Mouse (Mus musculus): ENCODE data around the gene Rtel1. TPM values are rescaled to one million over a fixed set of nuclear protein-coding genes. Genes with fewer than 3 reads are reported as not detected.
A peak's percentile ranks its signal among the peaks of the same experiment; 100 is the strongest.

The Rtel1 gene
- polyA plus RNA-seq, 1 experiment, result 45.8 TPM

- TF ChIP-seq MYOD1 (IDR thresholded peaks at IDR 0.05; ENCODE audit: control insufficient read depth, insufficient read length, low read depth), result no peak
- peak; percentile 72 for TF ChIP-seq USF1 (IDR thresholded peaks at IDR 0.05; ENCODE audit: low read depth)
- TF ChIP-seq FOSL1 (IDR thresholded peaks at IDR 0.05; ENCODE audit: insufficient read depth, low read length, poor library complexity, severe bottlenecking), result no peak
- peak; percentile 74 for TF ChIP-seq MAX (IDR thresholded peaks at IDR 0.05)
- Histone ChIP-seq H3ac (ENCODE audit: control insufficient read depth, insufficient read length, low read depth) (peak within 1 kb of the TSS; percentile 95), H3K79me3 (ENCODE audit: low read depth) (peaks cover 67% of the 10 kb centered on the region), H3K79me2 (ENCODE audit: control insufficient read depth, insufficient read depth) (peaks cover 89% of the 10 kb centered on the region), H3K4me3 (ENCODE audit: insufficient read depth, poor library complexity, severe bottlenecking) (peak within 1 kb of the TSS; percentile 78), H3K36me3 (ENCODE audit: control insufficient read depth, insufficient read depth) (peaks cover 56% of the 10 kb centered on the region), H3K27me3 (ENCODE audit: control insufficient read depth, insufficient read depth, insufficient read length) (no peaks in the 10 kb centered on the region)
Measured at GRCm38 (mm10) chr2:181364860-181365596, 45.5 kb downstream of the Rtel1 start, which contains the start of the genes Zgpat and Arfrp1. Gene Zgpat (plus strand): TSS chr2:181364928. Gene Arfrp1 (minus strand): TSS chr2:181365404.

GRCm38 (mm10) chr2:181365655-181366075 lies 46.1 kb downstream of the Rtel1 start:
- Histone ChIP-seq H3ac (ENCODE audit: control insufficient read depth, insufficient read length, low read depth) (peak overlapping the region; percentile 95), H3K79me3 (ENCODE audit: low read depth) (peaks cover 73% of the 10 kb centered on the region), H3K36me3 (ENCODE audit: control insufficient read depth, insufficient read depth) (peaks cover 56% of the 10 kb centered on the region), H3K79me2 (ENCODE audit: control insufficient read depth, insufficient read depth) (peaks cover 95% of the 10 kb centered on the region), H3K4me3 (ENCODE audit: insufficient read depth, poor library complexity, severe bottlenecking) (peak overlapping the region; percentile 78), H3K27me3 (ENCODE audit: control insufficient read depth, insufficient read depth, insufficient read length) (no peaks in the 10 kb centered on the region)
- TF ChIP-seq MAX (IDR thresholded peaks at IDR 0.05) (no peak), CTCF (IDR thresholded peaks at IDR 0.05; ENCODE audit: control insufficient read depth, insufficient read depth, insufficient read length) (no peak), FOSL1 (IDR thresholded peaks at IDR 0.05; ENCODE audit: insufficient read depth, low read length, poor library complexity, severe bottlenecking) (no peak), MYOD1 (IDR thresholded peaks at IDR 0.05; ENCODE audit: control insufficient read depth, insufficient read length, low read depth) (no peak), CEBPB (IDR thresholded peaks at IDR 0.05; ENCODE audit: low read depth) (no peak), USF1 (IDR thresholded peaks at IDR 0.05; ENCODE audit: low read depth) (no peak), MYOG (IDR thresholded peaks at IDR 0.05; ENCODE audit: control insufficient read depth, extremely low read depth, insufficient read length) (no peak)

GRCm38 (mm10) chr2:181370001-181370400 lies 50.5 kb downstream of the Rtel1 start:
- H3K4me3 ChIP-seq (ENCODE audit: insufficient read depth, poor library complexity, severe bottlenecking), result no peak overlapping the region
- peaks cover 99% of the 10 kb centered on the region for H3K79me2 ChIP-seq (ENCODE audit: control insufficient read depth, insufficient read depth)
- TF ChIP-seq USF1 (IDR thresholded peaks at IDR 0.05; ENCODE audit: low read depth) (no peak), MAX (IDR thresholded peaks at IDR 0.05) (no peak), MYOG (IDR thresholded peaks at IDR 0.05; ENCODE audit: control insufficient read depth, extremely low read depth, insufficient read length) (no peak), FOSL1 (IDR thresholded peaks at IDR 0.05; ENCODE audit: insufficient read depth, low read length, poor library complexity, severe bottlenecking) (no peak), CEBPB (IDR thresholded peaks at IDR 0.05; ENCODE audit: low read depth) (no peak), CTCF (IDR thresholded peaks at IDR 0.05; ENCODE audit: control insufficient read depth, insufficient read depth, insufficient read length) (no peak)
- H3K79me3 ChIP-seq (ENCODE audit: low read depth), result peaks cover 84% of the 10 kb centered on the region
- H3K27me3 ChIP-seq (ENCODE audit: control insufficient read depth, insufficient read depth, insufficient read length), result no peaks in the 10 kb centered on the region
- no peak overlapping the region for H3ac ChIP-seq (ENCODE audit: control insufficient read depth, insufficient read length, low read depth)
- peaks cover 27% of the 10 kb centered on the region for H3K36me3 ChIP-seq (ENCODE audit: control insufficient read depth, insufficient read depth)

GRCm38 (mm10) chr2:181375787-181376186 lies 56.2 kb downstream of the Rtel1 start:
- Histone ChIP-seq H3K4me3 (ENCODE audit: insufficient read depth, poor library complexity, severe bottlenecking) (no peak overlapping the region), H3ac (ENCODE audit: control insufficient read depth, insufficient read length, low read depth) (no peak overlapping the region), H3K79me3 (ENCODE audit: low read depth) (peaks cover 52% of the 10 kb centered on the region), H3K27me3 (ENCODE audit: control insufficient read depth, insufficient read depth, insufficient read length) (no peaks in the 10 kb centered on the region), H3K36me3 (ENCODE audit: control insufficient read depth, insufficient read depth) (peaks cover 21% of the 10 kb centered on the region), H3K79me2 (ENCODE audit: control insufficient read depth, insufficient read depth) (peaks cover 80% of the 10 kb centered on the region)
- no peak for TF ChIP-seq FOSL1 (IDR thresholded peaks at IDR 0.05; ENCODE audit: insufficient read depth, low read length, poor library complexity, severe bottlenecking)
- no peak for TF ChIP-seq MYOG (IDR thresholded peaks at IDR 0.05; ENCODE audit: control insufficient read depth, extremely low read depth, insufficient read length)
- TF ChIP-seq MYOD1 (IDR thresholded peaks at IDR 0.05; ENCODE audit: control insufficient read depth, insufficient read length, low read depth), result no peak
- TF ChIP-seq CEBPB (IDR thresholded peaks at IDR 0.05; ENCODE audit: low read depth), result no peak
- TF ChIP-seq CTCF (IDR thresholded peaks at IDR 0.05; ENCODE audit: control insufficient read depth, insufficient read depth, insufficient read length), result no peak
- TF ChIP-seq MAX (IDR thresholded peaks at IDR 0.05), result no peak

GRCm38 (mm10) chr2:181377230-181377629 lies 57.7 kb downstream of the Rtel1 start:
- H3K79me3 ChIP-seq (ENCODE audit: low read depth), result peaks cover 39% of the 10 kb centered on the region
- H3K36me3 ChIP-seq (ENCODE audit: control insufficient read depth, insufficient read depth), result peaks cover 26% of the 10 kb centered on the region
- TF ChIP-seq FOSL1 (IDR thresholded peaks at IDR 0.05; ENCODE audit: insufficient read depth, low read length, poor library complexity, severe bottlenecking) (no peak), USF1 (IDR thresholded peaks at IDR 0.05; ENCODE audit: low read depth) (no peak), CTCF (IDR thresholded peaks at IDR 0.05; ENCODE audit: control insufficient read depth, insufficient read depth, insufficient read length) (no peak), MYOD1 (IDR thresholded peaks at IDR 0.05; ENCODE audit: control insufficient read depth, insufficient read length, low read depth) (no peak), MAX (IDR thresholded peaks at IDR 0.05) (no peak), MYOG (IDR thresholded peaks at IDR 0.05; ENCODE audit: control insufficient read depth, extremely low read depth, insufficient read length) (no peak), CEBPB (IDR thresholded peaks at IDR 0.05; ENCODE audit: low read depth) (no peak)
- no peak overlapping the region for H3K4me3 ChIP-seq (ENCODE audit: insufficient read depth, poor library complexity, severe bottlenecking)
- H3K79me2 ChIP-seq (ENCODE audit: control insufficient read depth, insufficient read depth), result peaks cover 65% of the 10 kb centered on the region
- no peak overlapping the region for H3ac ChIP-seq (ENCODE audit: control insufficient read depth, insufficient read length, low read depth)
- H3K27me3 ChIP-seq (ENCODE audit: control insufficient read depth, insufficient read depth, insufficient read length), result no peaks in the 10 kb centered on the region
